Mouse (Mus musculus) heart, adult 2 months (tissue): ENCODE data around the gene Rbfox3. TPM values are rescaled to one million over a fixed set of nuclear protein-coding genes. Genes with fewer than 3 reads are reported as not detected.

ENCODE experiments used
- DNase-seq, 2 experiments: peaks; one replicate each; pipeline ENCODE4 v3.0.0; 2021
- H3K27ac ChIP-seq: fragments of 200-600 bp; 2 replicates; pipeline ENCODE4 v1.8.1; 2022
- H3K27me3 ChIP-seq: fragments of 200-500 bp; 2 replicates; pipeline ENCODE4 v1.6.1; 2012; ENCODE audit warnings: mild to moderate bottlenecking, low read length, inconsistent platforms, mixed read lengths; ENCODE audit not compliant: control insufficient read depth, insufficient read depth
- H3K36me3 ChIP-seq: fragments of 200-500 bp; 2 replicates; pipeline ENCODE4 v1.6.1; 2012; ENCODE audit warnings: low read length, inconsistent platforms; ENCODE audit not compliant: control insufficient read depth, insufficient read depth
- H3K4me1 ChIP-seq: fragments of 200-500 bp; 2 replicates; pipeline ENCODE4 v1.6.1; 2011; ENCODE audit warnings: low read length; ENCODE audit not compliant: control insufficient read depth, insufficient read depth
- H3K4me3 ChIP-seq: fragments of 200-600 bp; 2 replicates; pipeline ENCODE4 v1.8.1; 2022
- H3K79me2 ChIP-seq: fragments of 200-500 bp; replicated peaks from 2 replicates; pipeline ENCODE4 v1.6.1; 2012; ENCODE audit warnings: mild to moderate bottlenecking, inconsistent platforms, low read length, moderate library complexity, mixed read lengths; ENCODE audit not compliant: control insufficient read depth, insufficient read depth
- H3K9ac ChIP-seq: fragments of 200-500 bp; 2 replicates; pipeline ENCODE4 v1.6.1; 2012; ENCODE audit warnings: low read depth, mild to moderate bottlenecking, control low read depth, inconsistent platforms, low read length, mixed read lengths
- CTCF ChIP-seq: fragments of 200-600 bp; IDR thresholded peaks from 2 replicates; pipeline ENCODE4 v1.8.1; 2022; ENCODE audit warnings: antibody characterized with exemption, mild to moderate bottlenecking, moderate library complexity
- EP300 ChIP-seq: fragments of 200-500 bp; IDR thresholded peaks from 2 replicates; pipeline ENCODE4 v1.6.1; 2011; ENCODE audit warnings: low read depth, low read length, control low read depth; ENCODE audit not compliant: insufficient read depth
- POLR2A ChIP-seq: fragments of 200-500 bp; IDR thresholded peaks from 2 replicates; pipeline ENCODE4 v1.6.1; 2011; ENCODE audit warnings: mild to moderate bottlenecking, low read depth, low read length, control low read depth; ENCODE audit not compliant: insufficient read depth
- WGBS: fragments of 180-500 bp; shearing (Covaris S2); methylation state at CpG from one replicate; pipeline ENCODE4 v1.1.7; 2018; 5-methylcytosine and 5-hydroxymethylcytosine counted together
- intact Hi-C: fragments of 180-260 bp; cut with DNase I; formaldehyde crosslinking; loops from one replicate; pipeline ENCODE4 v1.15.1; 2025
- polyA plus RNA-seq: library from polyadenylated mRNA; depleted of rRNA; stranded (reverse); fragments of >200 nt; gene quantifications from 2 replicates; pipeline ENCODE4 v1.2.3, GENCODE M21; 2012
- total RNA-seq, 2 experiments: library from RNA; stranded (reverse); gene quantifications; 2 replicates each; pipeline ENCODE4 v1.2.3; 2021

Rbfox3 gene
- total and polyA plus RNA-seq, 3 experiments: 0.16 to 0.23 TPM; not detected in 1

DNA sequence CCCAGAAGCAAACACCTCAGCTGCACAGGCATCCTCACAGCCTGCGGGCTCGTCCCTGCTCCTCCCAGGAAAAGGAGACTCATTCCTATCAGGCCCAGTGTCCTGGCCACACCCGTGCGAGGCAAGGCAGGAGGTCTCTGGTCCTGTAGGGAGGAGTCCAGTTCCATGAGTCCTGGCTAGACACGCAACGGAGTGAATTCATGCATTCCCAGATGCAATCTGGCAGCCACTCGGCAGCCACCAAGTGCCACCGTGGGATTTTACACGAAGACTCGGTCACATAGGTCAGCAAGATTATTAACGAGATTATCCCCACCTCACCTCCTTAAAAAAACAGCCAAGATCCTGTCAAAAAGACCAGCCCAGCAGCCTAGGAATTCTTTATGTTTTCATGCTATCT lies 37.4 kb downstream of the Rbfox3 start:
- TF ChIP-seq CTCF: no peak
- no peak for TF ChIP-seq POLR2A
- no peak for TF ChIP-seq EP300
- 48% methylated on average over 11 of the region's 11 CpGs for WGBS
- no peaks in the 10 kb centered on the region for H3K27me3 ChIP-seq
- H3K4me1 ChIP-seq: no peaks in the 10 kb centered on the region
- H3K79me2 ChIP-seq: no peaks in the 10 kb centered on the region
- no peak overlapping the region for H3K9ac ChIP-seq
- H3K36me3 ChIP-seq: no peaks in the 10 kb centered on the region
- no peak overlapping the region for H3K27ac ChIP-seq
- intact Hi-C loops: no loop called here
- DNase-seq: no peak
- no peak overlapping the region for H3K4me3 ChIP-seq

DNA sequence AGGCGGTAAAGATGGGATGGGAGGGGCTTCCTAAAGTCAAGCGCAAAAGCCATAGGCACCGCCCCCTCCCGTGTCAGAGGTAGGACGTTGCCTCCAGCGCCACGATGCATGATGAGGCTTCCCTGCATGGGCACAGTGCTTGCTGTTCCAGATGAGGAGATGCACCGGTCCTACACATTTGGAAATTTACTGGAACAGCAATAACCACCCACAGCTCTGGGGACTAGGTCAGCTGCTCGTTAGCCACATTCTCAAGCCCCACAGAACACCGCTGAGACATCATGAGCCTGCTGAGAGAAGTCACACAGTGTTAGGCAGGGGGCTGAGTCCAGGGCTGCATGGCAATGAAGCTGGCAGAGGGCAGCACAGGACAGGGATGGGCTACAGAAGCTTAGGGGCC lies 39.9 kb downstream of the Rbfox3 start:
- Histone ChIP-seq H3K9ac (no peak overlapping the region), H3K36me3 (no peaks in the 10 kb centered on the region), H3K4me3 (no peak overlapping the region), H3K79me2 (no peaks in the 10 kb centered on the region), H3K27me3 (no peaks in the 10 kb centered on the region), H3K27ac (no peak overlapping the region), H3K4me1 (no peaks in the 10 kb centered on the region)
- WGBS: 72% methylated on average over 10 of the region's 10 CpGs
- intact Hi-C loops: no loop called here
- TF ChIP-seq POLR2A (no peak), CTCF (no peak), EP300 (no peak)
- DNase-seq: no peak

DNA sequence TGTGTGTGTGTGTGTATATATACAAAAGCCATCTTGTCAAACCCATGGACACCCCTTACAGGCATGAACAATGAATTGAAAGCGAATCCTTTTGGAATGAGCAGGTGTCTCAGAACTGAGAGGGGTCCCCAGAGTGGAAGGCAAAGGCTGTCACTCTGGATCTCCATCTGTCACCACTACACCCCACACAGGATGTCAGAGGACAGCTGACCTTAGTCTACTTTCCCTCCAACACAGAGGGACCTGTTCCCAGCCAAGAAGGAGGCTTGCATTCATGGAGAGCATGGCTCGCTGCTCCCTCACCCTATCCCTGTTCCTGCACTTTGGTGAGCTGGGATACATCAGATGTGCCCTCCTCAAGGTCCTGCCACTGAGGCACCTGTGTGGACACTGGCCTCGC lies 48.0 kb downstream of the Rbfox3 start:
- Histone ChIP-seq H3K27ac (no peak overlapping the region), H3K4me1 (no peaks in the 10 kb centered on the region), H3K9ac (no peak overlapping the region), H3K79me2 (no peaks in the 10 kb centered on the region), H3K27me3 (no peaks in the 10 kb centered on the region), H3K4me3 (no peak overlapping the region), H3K36me3 (no peaks in the 10 kb centered on the region)
- TF ChIP-seq CTCF: no peak
- no peak for TF ChIP-seq POLR2A
- no peak for TF ChIP-seq EP300
- intact Hi-C loops: no loop called here
- 78% methylated on average over 3 of the region's 3 CpGs for WGBS
- DNase-seq: no peak

DNA sequence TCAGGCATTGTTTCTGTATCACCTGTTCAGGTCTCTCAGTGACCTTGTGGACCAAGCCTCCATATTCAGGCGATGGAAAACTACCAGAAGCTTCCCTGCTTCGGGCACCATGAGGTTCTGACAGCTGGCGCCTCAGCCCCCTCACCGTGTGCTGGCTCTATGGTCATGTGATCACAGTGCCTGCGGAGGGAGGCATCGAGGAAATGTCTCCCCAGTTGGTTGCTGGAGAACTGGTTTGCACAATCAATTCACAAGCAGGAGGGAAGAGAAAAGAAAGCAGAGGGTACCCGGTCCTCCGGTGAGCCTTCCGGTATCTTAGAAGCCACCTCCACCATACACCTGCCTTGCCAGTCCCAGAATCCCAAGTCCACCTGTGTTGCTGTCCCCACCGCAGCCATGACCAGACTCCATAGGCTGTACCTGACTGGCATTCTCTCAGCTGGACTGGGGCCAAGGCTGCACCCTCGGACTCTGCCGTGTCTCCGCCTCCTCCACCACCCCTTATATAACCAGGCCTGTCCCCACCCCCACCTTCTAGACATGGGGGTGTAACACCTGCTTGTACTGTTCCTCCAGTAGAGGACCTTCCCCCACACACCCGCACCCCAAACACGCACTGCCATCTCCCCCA lies 49.5 kb downstream of the Rbfox3 start:
- no peak for DNase-seq
- TF ChIP-seq POLR2A: no peak
- no peak for TF ChIP-seq EP300
- no peak for TF ChIP-seq CTCF
- no peaks in the 10 kb centered on the region for H3K27me3 ChIP-seq
- H3K27ac ChIP-seq: no peak overlapping the region
- no peaks in the 10 kb centered on the region for H3K79me2 ChIP-seq
- no peaks in the 10 kb centered on the region for H3K36me3 ChIP-seq
- no peak overlapping the region for H3K4me3 ChIP-seq
- no peak overlapping the region for H3K9ac ChIP-seq
- no peaks in the 10 kb centered on the region for H3K4me1 ChIP-seq
- intact Hi-C loops: no loop called here
- 82% methylated on average over 15 of the region's 15 CpGs for WGBS

DNA sequence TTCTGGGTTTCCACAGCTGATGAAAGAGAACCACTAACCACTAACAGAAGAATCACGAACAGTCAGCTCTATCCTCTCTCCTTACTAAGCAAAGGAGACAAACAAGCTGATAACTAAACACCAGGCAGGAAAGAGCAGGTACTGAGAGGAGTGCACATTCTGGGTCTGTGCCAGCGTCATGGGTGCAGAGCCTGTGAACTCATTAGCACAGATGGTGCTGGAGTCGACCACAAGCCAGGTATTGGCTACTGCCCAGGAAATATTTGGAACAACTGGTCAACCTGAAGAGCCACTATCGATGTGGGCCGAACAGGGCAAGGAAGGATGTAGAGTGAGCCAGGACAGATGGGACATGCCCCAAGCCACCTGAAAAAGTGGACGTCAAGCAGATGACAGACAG lies 50.2 kb downstream of the Rbfox3 start:
- Histone ChIP-seq H3K27ac (no peak overlapping the region), H3K4me3 (no peak overlapping the region), H3K36me3 (no peaks in the 10 kb centered on the region), H3K79me2 (no peaks in the 10 kb centered on the region), H3K27me3 (no peaks in the 10 kb centered on the region), H3K9ac (no peak overlapping the region), H3K4me1 (no peaks in the 10 kb centered on the region)
- no peak for TF ChIP-seq EP300
- 69% methylated on average over 6 of the region's 6 CpGs for WGBS
- DNase-seq: no peak
- intact Hi-C loops: no loop called here

DNA sequence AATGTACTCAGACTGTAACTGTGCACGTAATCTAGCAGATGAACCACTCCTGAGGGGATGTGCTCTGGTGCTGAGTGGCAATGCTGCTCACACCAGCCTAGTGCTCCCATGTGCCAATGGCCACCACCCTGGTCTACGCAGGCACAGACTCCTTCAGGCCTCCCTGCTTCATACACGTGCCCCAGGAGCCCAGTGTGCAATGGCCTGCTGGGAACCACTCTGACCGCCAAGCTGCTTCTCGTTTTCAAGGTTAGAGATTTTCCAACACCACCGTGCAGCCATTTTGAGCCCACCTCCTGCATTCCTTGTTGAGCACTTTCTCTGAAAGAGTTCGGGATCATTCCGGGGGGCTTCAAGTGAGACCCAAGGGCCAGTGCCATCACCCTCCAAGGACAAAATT lies 50.6 kb downstream of the Rbfox3 start:
- 82% methylated on average over 8 of the region's 8 CpGs for WGBS
- no peaks in the 10 kb centered on the region for H3K4me1 ChIP-seq
- intact Hi-C loops: no loop called here

More for the DNA sequence above, 50.6 kb downstream of the Rbfox3 start:
- no peak for DNase-seq
- Histone ChIP-seq H3K36me3 (no peaks in the 10 kb centered on the region), H3K79me2 (no peaks in the 10 kb centered on the region), H3K9ac (no peak overlapping the region), H3K27me3 (no peaks in the 10 kb centered on the region), H3K4me3 (no peak overlapping the region), H3K27ac (no peak overlapping the region)
- TF ChIP-seq POLR2A (no peak), CTCF (no peak), EP300 (no peak)
